Mouse (Mus musculus): ENCODE results near the gene Fhl3. TPM values are rescaled to one million over a fixed set of nuclear protein-coding genes. Genes with fewer than 3 reads are reported as not detected.
A peak's percentile ranks its signal among the peaks of the same experiment; 100 is the strongest.

Fhl3 gene
- polyA plus RNA-seq, 1 experiment from 2014 or later, result 35.5 TPM

- in situ Hi-C loops (cut with MboI; ENCODE audit: low pct_unique_long_range_greater_than_20kb), result no loop called here
- TF ChIP-seq CTCF (IDR thresholded peaks at IDR 0.05), result no peak
- CTCF ChIA-PET, result interaction anchor here (3.7 kb wide), 1 partner anchor 8 kb away, joined by 16 read pairs; no protein-coding TSS in a partner anchor
- DNase-seq (ENCODE audit: low read depth, low spot score) (no peak), ATAC-seq (no peak)
- no peaks in the 10 kb centered on the region for H3K27me3 ChIP-seq
- POLR2A ChIA-PET, result interaction anchor here (0.6 kb wide), 1 partner anchor 22 kb away, joined by 4 read pairs; no protein-coding TSS in a partner anchor
Observed at GRCm38 (mm10) chr4:124683474-124683873, 17.0 kb upstream of the Fhl3 start.

DNA sequence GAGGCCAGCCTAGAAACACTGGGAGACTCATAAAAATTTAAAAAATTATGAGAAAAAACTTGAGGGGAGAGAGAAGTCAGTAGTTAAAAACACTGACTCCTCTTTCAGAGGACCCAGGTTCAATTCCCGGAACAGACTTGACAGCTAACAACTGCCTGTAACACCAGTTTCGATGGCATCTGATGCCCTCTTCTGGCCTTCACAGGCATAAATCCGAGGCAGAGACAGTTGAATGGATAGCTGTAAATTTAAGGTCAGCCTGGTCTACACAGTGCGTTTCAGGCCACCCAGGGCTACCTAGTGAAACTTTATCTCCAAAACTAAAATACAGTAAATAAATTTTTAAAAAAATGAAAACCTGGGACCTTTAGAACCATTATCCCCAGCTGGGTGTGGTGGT is 15.5 kb upstream of the Fhl3 start:
- DNase-seq (ENCODE audit: low read depth, low spot score), result no peak
- POLR2A ChIA-PET, result interaction anchor here (0.6 kb wide), 1 partner anchor 37 kb away, joined by 3 read pairs; no protein-coding TSS in a partner anchor
- no peak for TF ChIP-seq CTCF (IDR thresholded peaks at IDR 0.05)
- ATAC-seq, result no peak
- no peaks in the 10 kb centered on the region for H3K27me3 ChIP-seq
- in situ Hi-C loops (cut with MboI; ENCODE audit: low pct_unique_long_range_greater_than_20kb), result loop anchor here (5.0 kb wide), 1 partner anchor 37 kb away; no protein-coding TSS in a partner anchor
- CTCF ChIA-PET, result interaction anchor here (1.4 to 3.7 kb wide), 3 partner anchors 9 to 18 kb away, joined by 5 to 16 read pairs (median 5); no protein-coding TSS in a partner anchor

- in situ Hi-C loops (cut with MboI; ENCODE audit: low pct_unique_long_range_greater_than_20kb), result loop anchor here (5.0 kb wide), 1 partner anchor 37 kb away; no protein-coding TSS in a partner anchor
- no peaks in the 10 kb centered on the region for H3K27me3 ChIP-seq
- POLR2A ChIA-PET, result interaction anchor here (0.7 kb wide), 1 partner anchor 16 kb away, joined by 5 read pairs; no protein-coding TSS in a partner anchor
- CTCF ChIA-PET, result interaction anchor here (1.4 to 3.7 kb wide), 3 partner anchors 9 to 17 kb away, joined by 5 to 16 read pairs (median 5); no protein-coding TSS in a partner anchor
- ATAC-seq (no peak), DNase-seq (ENCODE audit: low read depth, low spot score) (no peak)
- no peak for TF ChIP-seq CTCF (IDR thresholded peaks at IDR 0.05)
Observed at GRCm38 (mm10) chr4:124685453-124685852, 15.0 kb upstream of the Fhl3 start.

GRCm38 (mm10) chr4:124685897-124686402 is 14.6 kb upstream of the Fhl3 start:
- POLR2A ChIA-PET, result interaction anchor here (0.7 kb wide), 1 partner anchor 15 kb away, joined by 5 read pairs; no protein-coding TSS in a partner anchor
- no peaks in the 10 kb centered on the region for H3K27me3 ChIP-seq
- TF ChIP-seq CTCF (IDR thresholded peaks at IDR 0.05), result no peak
- ATAC-seq (peak; percentile 54), DNase-seq (ENCODE audit: low read depth, low spot score) (no peak)
- CTCF ChIA-PET, result interaction anchor here (1.3 to 3.7 kb wide), 4 partner anchors 8 to 25 kb away, joined by 3 to 16 read pairs (median 5); no protein-coding TSS in a partner anchor
- in situ Hi-C loops (cut with MboI; ENCODE audit: low pct_unique_long_range_greater_than_20kb), result loop anchor here (5.0 kb wide), 1 partner anchor 36 kb away; no protein-coding TSS in a partner anchor

GRCm38 (mm10) chr4:124691455-124691854 is 9.0 kb upstream of the Fhl3 start:
- TF ChIP-seq CTCF (IDR thresholded peaks at IDR 0.05), result no peak
- DNase-seq (ENCODE audit: low read depth, low spot score) (no peak), ATAC-seq (no peak)
- in situ Hi-C loops (cut with MboI; ENCODE audit: low pct_unique_long_range_greater_than_20kb), result no loop called here
- POLR2A ChIA-PET, result interaction anchor here (0.6 kb wide), 1 partner anchor 889 kb away, joined by 6 read pairs; no protein-coding TSS in a partner anchor
- CTCF ChIA-PET, result no interaction called here
- no peaks in the 10 kb centered on the region for H3K27me3 ChIP-seq

DNA sequence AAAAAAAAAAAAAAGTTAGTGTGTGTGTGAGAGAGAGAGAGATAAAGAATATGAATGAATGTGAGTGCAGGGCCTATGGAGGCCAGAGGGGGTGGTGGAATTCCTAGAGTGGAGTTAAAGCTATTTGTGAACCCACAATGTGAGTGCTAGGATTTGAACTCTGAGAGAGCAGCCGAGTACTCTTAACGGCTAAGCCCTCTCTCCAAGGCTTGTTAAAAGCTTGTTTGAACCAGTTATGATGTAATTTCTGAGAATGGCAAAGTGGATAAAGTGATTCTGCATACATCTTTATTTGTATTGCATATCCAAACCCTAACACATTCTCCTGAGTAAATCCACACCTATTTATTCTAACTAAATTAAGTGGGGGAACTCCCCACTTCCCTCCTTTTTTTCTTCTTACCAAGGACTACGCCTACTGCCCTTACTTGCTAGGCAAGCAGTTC is 8.1 kb upstream of the Fhl3 start:
- DNase-seq (ENCODE audit: low read depth, low spot score) (no peak), ATAC-seq (no peak)
- ChIA-PET POLR2A (no interaction called here), CTCF (no interaction called here)
- no peaks in the 10 kb centered on the region for H3K27me3 ChIP-seq
- no peak for TF ChIP-seq CTCF (IDR thresholded peaks at IDR 0.05)
- in situ Hi-C loops (cut with MboI; ENCODE audit: low pct_unique_long_range_greater_than_20kb), result no loop called here

GRCm38 (mm10) chr4:124693135-124693894 is 7.2 kb upstream of the Fhl3 start, which contains the start of gene Utp11:
TSS of gene Utp11 (minus strand) at chr4:124693600.
- in situ Hi-C loops (cut with MboI; ENCODE audit: low pct_unique_long_range_greater_than_20kb), result no loop called here
- ChIA-PET POLR2A (no interaction called here), CTCF (interaction anchor here (1.0 to 1.5 kb wide), 2 partner anchors 8 to 9 kb away, joined by 3 to 5 read pairs; no protein-coding TSS in a partner anchor)
- peak; percentile 93 for ATAC-seq
- no peak for TF ChIP-seq CTCF (IDR thresholded peaks at IDR 0.05)
- H3K27me3 ChIP-seq, result no peaks in the 10 kb centered on the region
- DNase-seq (ENCODE audit: low read depth, low spot score), result no peak

DNA sequence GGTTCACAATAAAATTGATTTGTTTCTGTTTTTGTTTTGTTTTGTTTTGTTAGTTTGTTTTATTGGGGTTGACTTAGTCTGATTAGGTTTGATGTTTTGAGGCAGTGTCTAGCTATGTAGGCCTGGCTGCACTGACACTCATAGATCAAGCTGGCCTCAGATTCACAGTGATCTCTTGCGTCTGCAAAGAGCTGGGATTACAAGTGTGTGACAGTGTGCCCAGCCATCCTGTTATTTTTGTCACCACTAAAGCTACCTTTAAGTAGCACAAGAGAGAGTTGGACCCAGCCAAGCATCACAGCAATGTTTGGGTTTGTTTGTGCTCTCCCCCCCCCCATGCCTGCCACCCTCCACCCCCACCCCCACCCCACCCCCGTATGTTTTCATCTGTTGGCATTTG is 5.9 kb upstream of the Fhl3 start:
- H3K27me3 ChIP-seq, result no peaks in the 10 kb centered on the region
- DNase-seq (ENCODE audit: low read depth, low spot score), result no peak
- in situ Hi-C loops (cut with MboI; ENCODE audit: low pct_unique_long_range_greater_than_20kb), result no loop called here
- no peak for TF ChIP-seq CTCF (IDR thresholded peaks at IDR 0.05)
- ChIA-PET POLR2A (no interaction called here), CTCF (interaction anchor here (1.5 to 1.8 kb wide), 2 partner anchors 9 to 16 kb away, joined by 5 read pairs; no protein-coding TSS in a partner anchor)
- no peak for ATAC-seq

DNA sequence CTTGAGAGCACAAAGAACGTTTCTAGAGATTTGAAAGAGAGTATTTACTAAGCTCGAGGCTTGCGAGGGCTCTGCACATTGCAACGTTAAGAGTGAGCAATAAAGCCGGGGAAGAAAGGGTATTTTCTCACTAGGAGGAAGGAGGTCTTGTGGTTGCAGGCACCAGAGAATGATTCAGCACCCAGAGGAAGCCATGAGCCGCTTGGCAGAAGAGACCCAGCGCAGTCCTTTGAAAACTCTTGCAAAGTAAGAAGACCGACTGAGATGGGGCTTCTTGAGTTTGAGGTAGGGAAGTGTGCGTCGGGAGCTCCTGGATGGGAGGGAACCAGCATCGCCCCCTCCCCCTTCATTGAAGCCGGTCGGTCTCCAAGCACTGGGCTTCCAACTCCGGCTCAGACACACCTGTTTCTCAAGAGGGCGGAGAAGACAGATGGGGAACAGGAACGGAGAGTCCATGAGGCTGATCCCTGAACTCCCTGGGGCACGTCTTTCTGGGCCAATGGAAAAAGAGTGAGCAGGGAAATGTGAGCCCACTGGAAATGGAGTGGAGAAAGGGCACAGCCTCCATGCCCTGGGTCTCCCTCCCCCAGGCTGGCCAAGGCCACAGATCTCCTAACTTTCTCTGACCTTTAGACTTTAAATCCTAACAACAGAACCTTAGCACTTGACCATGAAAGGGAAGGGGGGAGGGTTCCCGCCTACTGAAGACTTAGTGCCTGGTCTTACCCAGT is 4.5 kb upstream of the Fhl3 start:
- no peak for DNase-seq (ENCODE audit: low read depth, low spot score)
- ATAC-seq, result no peak
- H3K27me3 ChIP-seq, result no peaks in the 10 kb centered on the region
- no peak for TF ChIP-seq CTCF (IDR thresholded peaks at IDR 0.05)
- in situ Hi-C loops (cut with MboI; ENCODE audit: low pct_unique_long_range_greater_than_20kb), result no loop called here
- CTCF ChIA-PET, result interaction anchor here (1.8 kb wide), 1 partner anchor 15 kb away, joined by 5 read pairs; no protein-coding TSS in a partner anchor
- POLR2A ChIA-PET, result no interaction called here

GRCm38 (mm10) chr4:124699791-124700190 is 710 bp upstream of the Fhl3 start:
- H3K27me3 ChIP-seq, result no peaks in the 10 kb centered on the region
- no peak for TF ChIP-seq CTCF (IDR thresholded peaks at IDR 0.05)
- ChIA-PET POLR2A (no interaction called here), CTCF (interaction anchor here (0.8 to 1.4 kb wide), 2 partner anchors 14 to 16 kb away, joined by 3 read pairs; no protein-coding TSS in a partner anchor)
- in situ Hi-C loops (cut with MboI; ENCODE audit: low pct_unique_long_range_greater_than_20kb), result no loop called here
- no peak for ATAC-seq
- no peak for DNase-seq (ENCODE audit: low read depth, low spot score)
